Mouse (Mus musculus) stomach, postnatal 0 days (tissue): ENCODE measurements around the gene Aurkaip1.

Experiments used
- CTCF ChIP-seq: IDR thresholded peaks from 2 replicates; pipeline ENCODE4 v1.5.1; 2016; ENCODE audit warnings: antibody characterized with exemption, low read depth, mild to moderate bottlenecking, moderate library complexity
- EP300 ChIP-seq: optimal IDR thresholded peaks from 2 replicates; pipeline ENCODE3; 2016; ENCODE audit warnings: antibody characterized with exemption

DNA sequence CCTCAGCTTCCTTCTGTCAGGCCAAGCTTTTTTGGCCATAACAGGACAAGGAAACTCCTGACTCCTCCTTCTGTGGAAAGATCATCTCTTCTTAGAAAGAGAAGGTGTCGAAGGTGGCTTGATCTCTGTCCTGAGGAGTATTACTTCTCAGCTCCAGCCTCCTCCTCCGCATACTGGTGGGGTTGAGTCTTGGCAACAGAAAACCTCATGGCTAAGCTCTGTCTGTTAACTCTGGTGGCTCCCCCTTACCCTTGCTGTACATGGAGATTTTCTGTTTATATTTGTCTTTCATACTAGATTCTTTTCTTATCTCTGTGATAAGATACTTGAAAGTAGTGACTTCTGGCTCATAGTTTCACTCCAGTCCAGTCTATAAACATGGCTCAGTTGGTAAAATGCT is 37.3 kb upstream of the Aurkaip1 start:
- TF ChIP-seq CTCF (no peak), EP300 (no peak)
